Mouse (Mus musculus) midbrain, embryonic 15.5 days (tissue): ENCODE data around the gene Hnrnpll. TPM values are rescaled to one million over a fixed set of nuclear protein-coding genes. Genes with fewer than 3 reads are reported as not detected.

Source experiments
- ATAC-seq: fragments of 200-750 bp; cut with Nextera tagmentation; replicated peaks from 2 replicates; pipeline ENCODE4 v1.8.0; 2017; ENCODE audit warnings: moderate TSS enrichment
- H3K27ac ChIP-seq: fragments of 300-500 bp; sonication (generic); 2 replicates; pipeline ENCODE4 v1.5.1; 2015; ENCODE audit warnings: mild to moderate bottlenecking, inconsistent platforms
- H3K27me3 ChIP-seq: fragments of 300-500 bp; sonication (generic); replicated peaks from 2 replicates; pipeline ENCODE4 v1.6.1; 2015; ENCODE audit warnings: inconsistent platforms
- H3K36me3 ChIP-seq: fragments of 300-500 bp; sonication (generic); replicated peaks from 2 replicates; pipeline ENCODE4 v1.6.1; 2015; ENCODE audit warnings: inconsistent platforms
- H3K4me1 ChIP-seq: fragments of 300-500 bp; sonication (generic); 2 replicates; pipeline ENCODE4 v1.6.1; 2015; ENCODE audit warnings: inconsistent platforms
- H3K4me2 ChIP-seq: fragments of 300-500 bp; sonication (generic); 2 replicates; pipeline ENCODE4 v1.6.1; 2015; ENCODE audit warnings: inconsistent platforms, mild to moderate bottlenecking, moderate library complexity
- H3K4me3 ChIP-seq: fragments of 300-500 bp; sonication (generic); 2 replicates; pipeline ENCODE4 v1.5.1; 2015; ENCODE audit warnings: mild to moderate bottlenecking, inconsistent platforms
- H3K9ac ChIP-seq: fragments of 300-500 bp; sonication (generic); 2 replicates; pipeline ENCODE4 v1.6.1; 2015; ENCODE audit warnings: mild to moderate bottlenecking, inconsistent platforms
- H3K9me3 ChIP-seq: fragments of 300-500 bp; sonication (generic); 2 replicates; pipeline ENCODE4 v1.6.1; 2016; ENCODE audit warnings: inconsistent platforms
- WGBS: fragments of 180-500 bp; shearing (Covaris S2); methylation state at CpG from one replicate; pipeline ENCODE4 v1.1.7; 2015; ENCODE audit warnings: mixed read lengths; 5-methylcytosine and 5-hydroxymethylcytosine counted together
- polyA plus RNA-seq: library from polyadenylated mRNA; unstranded; fragments of >200 nt; fragmentation: Nextera tagmentation; extraction: Ambion mirVana; gene quantifications from 2 replicates; pipeline ENCODE4 v1.2.1, GENCODE M21; 2015

The Hnrnpll gene
- polyA plus RNA-seq, 1 experiment from 2014 or later = 63.7 TPM

DNA sequence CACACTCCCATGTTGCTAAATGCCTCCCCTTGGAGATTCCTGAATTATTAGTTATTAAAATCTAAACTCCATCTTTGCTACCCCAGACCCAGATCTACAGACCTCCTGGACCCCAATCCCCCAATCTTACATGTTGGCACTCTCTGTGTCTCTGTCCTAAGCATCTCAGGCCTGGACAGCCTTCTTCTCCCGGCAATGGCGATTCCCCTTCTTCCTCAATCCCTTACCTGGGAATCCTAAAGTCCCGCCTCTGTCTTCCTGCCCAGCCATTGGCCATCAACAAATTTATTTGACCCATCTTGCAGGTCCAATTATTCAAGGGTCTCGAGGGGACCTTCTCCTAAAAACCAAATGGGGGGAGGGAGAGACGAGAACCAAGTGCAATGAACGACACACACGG lies 77.7 kb downstream of the Hnrnpll start:
- Histone ChIP-seq H3K4me2 (no peak overlapping the region), H3K4me1 (peaks cover 4% of the 10 kb centered on the region; the same call in 1 of the 2 replicates), H3K27ac (no peak overlapping the region), H3K9ac (no peak overlapping the region), H3K27me3 (no peaks in the 10 kb centered on the region), H3K9me3 (no peaks in the 10 kb centered on the region), H3K36me3 (no peaks in the 10 kb centered on the region), H3K4me3 (no peak overlapping the region)
- no peak for ATAC-seq
- WGBS = 93% methylated on average over 7 of the region's 7 CpGs

DNA sequence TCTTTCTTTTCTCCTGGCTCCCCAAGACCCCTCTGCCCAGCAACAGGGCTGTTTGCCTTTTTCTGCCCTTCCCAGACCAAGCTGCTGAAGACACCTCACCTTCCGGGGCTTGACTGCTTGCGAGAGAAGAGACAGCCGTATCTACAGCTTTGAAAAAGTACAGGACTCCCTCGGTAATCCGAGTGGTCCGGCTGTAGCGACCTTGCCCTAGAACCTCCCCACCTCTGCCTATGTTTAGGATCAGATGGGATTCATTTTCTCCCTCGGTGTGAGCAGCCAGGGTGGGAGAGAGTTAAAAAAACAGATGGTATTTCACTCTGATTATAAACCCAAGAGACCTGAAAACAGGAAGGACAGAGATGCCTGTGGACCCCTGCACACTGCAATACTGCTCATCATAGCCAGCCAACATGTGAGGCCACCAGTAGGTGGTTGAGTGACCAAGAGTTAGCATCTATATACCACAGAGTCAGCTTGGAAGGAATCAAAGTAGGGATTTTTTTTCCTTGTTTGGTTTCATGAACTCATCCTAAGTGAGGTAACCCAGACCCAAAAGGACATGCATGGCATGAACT lies 79.1 kb downstream of the Hnrnpll start:
- Histone ChIP-seq H3K27me3 (no peaks in the 10 kb centered on the region), H3K4me3 (no peak overlapping the region), H3K4me2 (no peak overlapping the region), H3K36me3 (no peaks in the 10 kb centered on the region), H3K27ac (no peak overlapping the region), H3K4me1 (peaks cover 4% of the 10 kb centered on the region; the same call in 1 of the 2 replicates), H3K9ac (no peak overlapping the region), H3K9me3 (no peaks in the 10 kb centered on the region)
- ATAC-seq = no peak
- 78% methylated on average over 8 of the region's 8 CpGs for whole genome bisulfite sequencing

DNA sequence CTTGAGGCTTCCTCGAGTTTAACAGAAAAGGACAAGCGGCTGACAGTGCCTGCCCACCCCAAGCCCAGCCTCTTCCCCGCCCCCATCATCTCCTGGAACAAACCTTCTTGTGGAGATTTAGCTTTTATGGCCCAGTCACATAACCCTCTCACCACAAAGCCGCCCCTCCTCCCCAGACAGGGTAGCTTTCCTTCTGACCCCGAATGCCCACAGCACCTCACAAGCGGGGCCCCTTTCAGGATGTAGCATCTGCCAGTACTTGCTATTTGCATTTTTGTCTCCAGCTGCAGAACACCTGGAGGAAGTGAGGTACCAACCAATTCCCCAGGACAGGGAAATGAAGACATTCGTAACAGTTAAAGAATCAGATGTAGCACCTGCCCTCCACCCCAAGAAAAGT lies 79.6 kb downstream of the Hnrnpll start:
- ATAC-seq = no peak
- Histone ChIP-seq H3K27me3 (no peaks in the 10 kb centered on the region), H3K4me3 (no peak overlapping the region), H3K9ac (no peak overlapping the region), H3K27ac (no peak overlapping the region), H3K9me3 (no peaks in the 10 kb centered on the region), H3K36me3 (no peaks in the 10 kb centered on the region), H3K4me1 (peaks cover 4% of the 10 kb centered on the region; the same call in 1 of the 2 replicates), H3K4me2 (no peak overlapping the region)
- WGBS = 40% methylated on average over 7 of the region's 7 CpGs

DNA sequence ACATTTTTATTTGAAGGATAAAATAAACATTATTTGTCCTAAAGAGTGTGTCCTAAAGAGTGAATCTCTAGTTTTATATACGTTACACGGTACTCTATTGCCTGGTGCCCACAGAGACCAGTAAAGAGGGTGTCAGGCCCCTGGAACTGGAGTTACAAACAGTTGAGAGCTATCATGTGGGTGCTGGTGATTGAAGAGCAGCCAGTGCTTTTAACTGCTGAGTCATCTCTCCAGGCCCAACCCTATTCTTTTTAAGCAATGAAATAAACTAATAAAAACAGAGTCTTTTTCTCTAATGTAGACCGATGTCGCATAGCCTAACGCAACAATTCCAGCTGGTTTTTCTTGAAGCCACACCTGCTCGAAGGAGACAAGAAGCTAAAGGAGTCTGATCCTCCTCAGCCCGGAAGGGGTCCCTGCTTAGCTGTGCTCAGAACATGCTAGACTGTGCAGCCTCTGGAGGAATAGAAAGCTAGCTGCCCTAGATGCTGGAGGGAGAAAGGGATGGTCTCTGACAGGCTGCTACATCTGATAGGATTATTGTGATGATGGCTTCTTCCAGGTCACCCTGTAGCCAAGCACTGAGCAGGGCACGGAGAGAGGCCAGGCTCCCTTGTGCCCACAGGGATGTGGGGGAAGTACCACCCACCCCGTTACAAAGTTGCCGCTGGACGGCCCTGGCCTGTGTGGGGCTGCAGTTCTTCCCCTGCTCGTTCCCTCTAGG lies 80.2 kb downstream of the Hnrnpll start:
- WGBS = 61% methylated on average over 12 of the region's 12 CpGs
- no peaks in the 10 kb centered on the region for H3K9me3 ChIP-seq
- H3K27ac ChIP-seq = no peak overlapping the region
- ATAC-seq = 0 out of 2 replicates have a peak, but pooled peaks have one; percentile 33
- H3K4me1 ChIP-seq = peaks cover 4% of the 10 kb centered on the region; the same call in 1 of the 2 replicates
- H3K4me3 ChIP-seq = no peak overlapping the region
- H3K9ac ChIP-seq = no peak overlapping the region
- no peak overlapping the region for H3K4me2 ChIP-seq
- H3K27me3 ChIP-seq = no peaks in the 10 kb centered on the region
- H3K36me3 ChIP-seq = no peaks in the 10 kb centered on the region

DNA sequence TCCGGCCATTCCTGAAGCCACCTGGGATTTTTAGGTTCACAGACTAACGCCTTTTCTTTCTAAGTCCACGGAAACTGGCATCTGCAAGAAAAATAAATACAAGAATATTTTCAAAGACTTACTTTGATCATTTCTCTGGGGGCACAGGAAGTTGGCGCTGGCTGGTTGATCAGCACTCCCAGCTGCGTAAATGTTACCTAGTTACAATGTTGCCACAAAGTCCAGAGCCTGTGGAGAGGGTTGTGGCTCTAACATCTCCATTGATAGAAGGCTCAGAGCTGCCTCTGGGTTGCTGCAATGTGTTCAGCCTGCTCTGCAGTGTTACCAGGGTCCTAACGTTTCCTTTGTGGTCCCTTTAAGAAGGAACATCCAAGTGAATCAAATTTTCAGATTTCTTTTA lies 80.8 kb downstream of the Hnrnpll start:
- ATAC-seq = no peak
- Histone ChIP-seq H3K27me3 (no peaks in the 10 kb centered on the region), H3K9ac (no peak overlapping the region), H3K4me2 (no peak overlapping the region), H3K36me3 (no peaks in the 10 kb centered on the region), H3K27ac (no peak overlapping the region), H3K4me1 (peaks cover 8% of the 10 kb centered on the region), H3K9me3 (no peaks in the 10 kb centered on the region), H3K4me3 (no peak overlapping the region)
- 72% methylated on average over 6 of the region's 6 CpGs for WGBS

DNA sequence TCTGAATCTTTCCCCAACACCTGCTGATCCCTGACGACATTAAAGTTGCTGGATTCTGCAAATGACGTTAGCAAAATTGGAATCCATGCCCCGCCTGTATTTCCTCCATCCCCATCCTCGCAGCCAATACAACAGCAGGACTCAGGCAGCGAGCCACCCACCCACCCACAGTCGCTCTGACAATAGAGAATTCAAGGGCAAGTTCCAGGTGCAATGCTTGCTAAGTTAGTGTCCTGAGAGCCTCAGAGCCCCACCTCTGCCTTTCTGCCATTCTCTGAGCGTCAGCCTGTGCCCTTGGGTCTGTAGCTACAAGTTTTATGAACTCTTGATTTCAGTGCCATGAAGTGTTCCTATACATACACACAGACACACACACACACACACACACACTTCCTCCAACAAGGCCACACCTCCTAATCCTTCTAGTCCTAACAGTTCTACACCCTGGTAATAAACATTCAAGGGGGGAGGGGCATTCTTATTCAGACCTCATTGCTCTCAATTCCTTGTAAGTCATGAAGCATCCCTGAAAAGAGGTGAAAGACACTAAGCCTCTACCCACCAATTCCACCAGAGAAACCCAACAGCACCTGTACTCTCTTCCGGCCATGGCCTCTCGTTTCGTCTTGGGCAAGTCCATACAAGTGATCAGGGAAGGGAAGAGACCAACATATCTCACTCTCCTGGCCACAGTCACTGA lies 81.6 kb downstream of the Hnrnpll start:
- no peak overlapping the region for H3K4me3 ChIP-seq
- H3K9ac ChIP-seq = no peak overlapping the region
- no peaks in the 10 kb centered on the region for H3K36me3 ChIP-seq
- 84% methylated on average over 10 of the region's 10 CpGs for WGBS
- ATAC-seq = no peak
- no peaks in the 10 kb centered on the region for H3K9me3 ChIP-seq
- H3K4me1 ChIP-seq = peaks cover 14% of the 10 kb centered on the region
- H3K27me3 ChIP-seq = no peaks in the 10 kb centered on the region
- H3K27ac ChIP-seq = no peak overlapping the region
- no peak overlapping the region for H3K4me2 ChIP-seq

Other genes with a start within 250 kb of the Hnrnpll start
- gene Atl2, start 166.2 kb downstream of the Hnrnpll start, polyA plus RNA-seq = 32.7 and 35.7 TPM in 2 replicates
- 1.5 and 2.0 TPM in 2 replicates for gene Galm, start 65.1 kb upstream of the Hnrnpll start, polyA plus RNA-seq
- gene Srsf7, start 145.0 kb upstream of the Hnrnpll start, polyA plus RNA-seq = 417 and 424 TPM in 2 replicates
- 0.06 and 0.22 TPM in 2 replicates for gene Ttc39d, start 145.1 kb upstream of the Hnrnpll start, polyA plus RNA-seq
- gene Gemin6, start 162.1 kb upstream of the Hnrnpll start, polyA plus RNA-seq = 18.1 and 21.5 TPM in 2 replicates
- gene Morn2, start 227.9 kb upstream of the Hnrnpll start, polyA plus RNA-seq = 48.8 and 49.7 TPM in 2 replicates
- 52.2 and 58.2 TPM in 2 replicates for gene Dhx57, start 228.1 kb upstream of the Hnrnpll start, polyA plus RNA-seq
- gene Arhgef33, start 245.1 kb upstream of the Hnrnpll start, polyA plus RNA-seq = 1.0 and 1.6 TPM in 2 replicates